Mouse (Mus musculus) erythroblast, embryonic 14.5 days (primary cell): ENCODE measurements around the gene Sorbs1. TPM values are rescaled to one million over a fixed set of nuclear protein-coding genes. Genes with fewer than 3 reads are reported as not detected.

Experiments used
- H3K27me3 ChIP-seq: 2 replicates; pipeline ENCODE4 v1.6.1; 2012; ENCODE audit warnings: inconsistent platforms; ENCODE audit not compliant: control insufficient read depth
- H3K36me3 ChIP-seq: 2 replicates; pipeline ENCODE4 v1.6.1; 2012; ENCODE audit warnings: mild to moderate bottlenecking, inconsistent platforms; ENCODE audit not compliant: control insufficient read depth
- H3K4me1 ChIP-seq: 2 replicates; pipeline ENCODE4 v1.6.1; 2012; ENCODE audit warnings: inconsistent platforms; ENCODE audit not compliant: control insufficient read depth
- H3K4me3 ChIP-seq: replicated peaks from 2 replicates; pipeline ENCODE3; 2012; ENCODE audit warnings: moderate library complexity, mild to moderate bottlenecking, inconsistent platforms
- H3K9me3 ChIP-seq: 2 replicates; pipeline ENCODE4 v1.6.1; 2012; ENCODE audit warnings: low read length, inconsistent platforms, mixed read lengths; ENCODE audit not compliant: control insufficient read depth
- GATA1 ChIP-seq: IDR thresholded peaks from 2 replicates; pipeline ENCODE4 v1.6.1; 2012; ENCODE audit warnings: low read length, inconsistent platforms, mixed read lengths
- TAL1 ChIP-seq: IDR thresholded peaks from 3 replicates; pipeline ENCODE4 v1.6.1; 2012; ENCODE audit warnings: low read length, inconsistent platforms, mixed read lengths
- polyA plus RNA-seq: library from polyadenylated mRNA; stranded (reverse); fragments of >175 nt; gene quantifications from 2 replicates; pipeline ENCODE4 v1.2.3, GENCODE M21; 2012

Sorbs1 gene
- polyA plus RNA-seq, 1 experiment, result 2.4 TPM

GRCm38 (mm10) chr19:40471526-40472245 lies 41.9 kb downstream of the Sorbs1 start:
- Histone ChIP-seq H3K36me3 (peaks cover 22% of the 10 kb centered on the region), H3K27me3 (no peaks in the 10 kb centered on the region), H3K4me3 (no peak overlapping the region), H3K4me1 (no peaks in the 10 kb centered on the region; the same call in none of the 2 replicates), H3K9me3 (no peaks in the 10 kb centered on the region)
- TF ChIP-seq GATA1, result no peak
- TF ChIP-seq TAL1, result no peak

GRCm38 (mm10) chr19:40469792-40470191 lies 43.8 kb downstream of the Sorbs1 start:
- Histone ChIP-seq H3K36me3 (peaks cover 13% of the 10 kb centered on the region), H3K4me3 (no peak overlapping the region), H3K4me1 (no peaks in the 10 kb centered on the region; the same call in none of the 2 replicates), H3K27me3 (no peaks in the 10 kb centered on the region), H3K9me3 (no peaks in the 10 kb centered on the region)
- TF ChIP-seq TAL1, result no peak
- no peak for TF ChIP-seq GATA1

- Histone ChIP-seq H3K9me3 (no peaks in the 10 kb centered on the region), H3K4me1 (peaks cover 1% of the 10 kb centered on the region), H3K27me3 (no peaks in the 10 kb centered on the region), H3K4me3 (no peak overlapping the region), H3K36me3 (peaks cover 10% of the 10 kb centered on the region)
- TF ChIP-seq TAL1 (no peak), GATA1 (no peak)
These were observed 45.3 kb downstream of the Sorbs1 start for GRCm38 (mm10) chr19:40468308-40468707.

GRCm38 (mm10) chr19:40467810-40468209 lies 45.8 kb downstream of the Sorbs1 start:
- H3K9me3 ChIP-seq, result no peaks in the 10 kb centered on the region
- peaks cover 10% of the 10 kb centered on the region for H3K36me3 ChIP-seq
- TF ChIP-seq TAL1 (no peak), GATA1 (no peak)
- H3K4me1 ChIP-seq, result peaks cover 4% of the 10 kb centered on the region
- H3K27me3 ChIP-seq, result no peaks in the 10 kb centered on the region
- no peak overlapping the region for H3K4me3 ChIP-seq

GRCm38 (mm10) chr19:40465339-40465738 lies 48.2 kb downstream of the Sorbs1 start:
- no peak for TF ChIP-seq TAL1
- no peak for TF ChIP-seq GATA1
- H3K36me3 ChIP-seq, result peaks cover 10% of the 10 kb centered on the region

GRCm38 (mm10) chr19:40464408-40464807 lies 49.2 kb downstream of the Sorbs1 start:
- Histone ChIP-seq H3K4me3 (no peak overlapping the region), H3K4me1 (peaks cover 24% of the 10 kb centered on the region), H3K9me3 (no peaks in the 10 kb centered on the region), H3K27me3 (no peaks in the 10 kb centered on the region), H3K36me3 (peaks cover 10% of the 10 kb centered on the region)
- TF ChIP-seq TAL1 (no peak), GATA1 (no peak)

More at GRCm38 (mm10) chr19:40465339-40465738, 48.2 kb downstream of the Sorbs1 start:
- Histone ChIP-seq H3K27me3 (no peaks in the 10 kb centered on the region), H3K4me3 (no peak overlapping the region), H3K4me1 (peaks cover 19% of the 10 kb centered on the region), H3K9me3 (no peaks in the 10 kb centered on the region)

- TF ChIP-seq GATA1 (no peak), TAL1 (no peak)
- Histone ChIP-seq H3K4me3 (no peak overlapping the region), H3K9me3 (no peaks in the 10 kb centered on the region), H3K27me3 (no peaks in the 10 kb centered on the region), H3K4me1 (peaks cover 24% of the 10 kb centered on the region), H3K36me3 (peaks cover 7% of the 10 kb centered on the region)
These were observed 50.7 kb downstream of the Sorbs1 start for GRCm38 (mm10) chr19:40462892-40463291.

GRCm38 (mm10) chr19:40462481-40462880 lies 51.1 kb downstream of the Sorbs1 start:
- Histone ChIP-seq H3K4me3 (no peak overlapping the region), H3K9me3 (no peaks in the 10 kb centered on the region), H3K36me3 (peaks cover 5% of the 10 kb centered on the region), H3K27me3 (no peaks in the 10 kb centered on the region), H3K4me1 (peaks cover 24% of the 10 kb centered on the region)
- TF ChIP-seq GATA1 (no peak), TAL1 (no peak)

- no peak overlapping the region for H3K4me3 ChIP-seq
- H3K36me3 ChIP-seq, result no peaks in the 10 kb centered on the region; the same call in 1 of the 2 replicates
- TF ChIP-seq TAL1 (no peak), GATA1 (no peak)
- H3K4me1 ChIP-seq, result peaks cover 24% of the 10 kb centered on the region
- H3K27me3 ChIP-seq, result no peaks in the 10 kb centered on the region
- no peaks in the 10 kb centered on the region for H3K9me3 ChIP-seq
These were observed 51.9 kb downstream of the Sorbs1 start for GRCm38 (mm10) chr19:40461662-40462061.
